ENCODE assay signal across 22 mouse cellular contexts in genomic region chr2:60601326-60601725, GRCm38 (mm10). TPM values are rescaled to one million over a fixed set of nuclear protein-coding genes. Genes with fewer than 3 reads are reported as not detected.
DNase-seq lines count a peak whose midpoint lies in the region; ATAC-seq and TF ChIP-seq lines count a peak whose summit lies in the region.
"Had no signal": no experiment of that assay in that cellular context is flagged by ENCODE, and none has a peak within 500 bp of the region (broad histone marks: within the 10 kb centered on the region; RNA-seq: fewer than 3 reads in every experiment).

No protein-coding gene starts in this region.

- no peak overlapping the region for H3K27ac ChIP-seq in intestine, embryonic 15.5 days
- H3K27ac ChIP-seq in intestine, postnatal 0 days (ENCODE audit: low read depth, low read length), result no peak overlapping the region
- H3K27ac ChIP-seq: embryonic facial prominence, embryonic 13.5 days; embryonic facial prominence, embryonic 15.5 days; forebrain, embryonic 10.5 days; forebrain, embryonic 12.5 days had no signal

- DNase-seq in heart, adult 11 months, result peak; percentile 27
- no peak for DNase-seq in heart, postnatal 4 days
- DNase-seq in kidney, adult 8-10 months, result no peak
- DNase-seq: adrenal gland, adult 2 months; adrenal gland, postnatal 25 days; B cell, adult 2 months; cerebellum, adult 11 months; cerebellum, adult 18-20 months; cerebellum, adult 8-10 months; cerebellum, adult 9-11 months; embryo, embryonic 11 days had no signal

- peak; percentile 62; the same call in 1 of the 2 replicates for ATAC-seq in intestine, embryonic 15.5 days
- ATAC-seq in intestine, postnatal 0 days, result no peak
- ATAC-seq: forebrain, embryonic 14.5 days; forebrain, embryonic 16.5 days had no signal

- no peak overlapping the region for H3K4me2 ChIP-seq in intestine, embryonic 15.5 days (replicated peaks)
- H3K4me2 ChIP-seq in intestine, postnatal 0 days (replicated peaks; ENCODE audit: low read depth), result no peak overlapping the region
- H3K4me2 ChIP-seq in myocyte (ENCODE audit: low read depth), result no peak overlapping the region
- H3K4me2 ChIP-seq: embryonic facial prominence, embryonic 13.5 days; embryonic facial prominence, embryonic 15.5 days; forebrain, embryonic 12.5 days had no signal

- no peaks in the 10 kb centered on the region for H3K27me3 ChIP-seq in intestine, embryonic 15.5 days (replicated peaks)
- no peaks in the 10 kb centered on the region for H3K27me3 ChIP-seq in intestine, postnatal 0 days (replicated peaks; ENCODE audit: control insufficient read depth, insufficient read depth, low read length)
- no peaks in the 10 kb centered on the region for H3K27me3 ChIP-seq in myocyte (ENCODE audit: control insufficient read depth, insufficient read depth, insufficient read length)
- H3K27me3 ChIP-seq: embryonic facial prominence, embryonic 13.5 days; embryonic facial prominence, embryonic 15.5 days; forebrain, embryonic 12.5 days had no signal

- WGBS in intestine, embryonic 15.5 days, result 71% methylated on average over 2 of the region's 2 CpGs
- 27% methylated on average over 2 of the region's 2 CpGs for WGBS in intestine, postnatal 0 days

- no peak overlapping the region for H3K4me3 ChIP-seq in intestine, embryonic 15.5 days (replicated peaks)
- no peak overlapping the region for H3K4me3 ChIP-seq in intestine, postnatal 0 days (ENCODE audit: low read depth, low read length)
- no peak overlapping the region for H3K4me3 ChIP-seq in myocyte
- H3K4me3 ChIP-seq: embryonic facial prominence, embryonic 13.5 days; embryonic facial prominence, embryonic 15.5 days; erythroblast, embryonic 14.5 days; forebrain, embryonic 10.5 days; forebrain, embryonic 12.5 days had no signal

- H3ac ChIP-seq in myocyte (ENCODE audit: control insufficient read depth, insufficient read length), result no peak overlapping the region

- H3K4me1 ChIP-seq in intestine, embryonic 15.5 days (replicated peaks), result no peaks in the 10 kb centered on the region
- 0 out of 2 replicates have a peak, but pooled peaks cover 4% of the 10 kb centered on the region for H3K4me1 ChIP-seq in intestine, postnatal 0 days (replicated peaks; ENCODE audit: control insufficient read depth, insufficient read depth, low read length)
- H3K4me1 ChIP-seq: embryonic facial prominence, embryonic 13.5 days; embryonic facial prominence, embryonic 15.5 days; forebrain, embryonic 10.5 days; forebrain, embryonic 12.5 days had no signal

- no peak overlapping the region for H3K9ac ChIP-seq in intestine, embryonic 15.5 days
- H3K9ac ChIP-seq in intestine, postnatal 0 days (ENCODE audit: low read depth, low read length), result no peak overlapping the region
- H3K9ac ChIP-seq: embryonic facial prominence, embryonic 13.5 days; embryonic facial prominence, embryonic 15.5 days; forebrain, embryonic 12.5 days had no signal

- no peak for TF ChIP-seq POLR2A in myocyte (IDR thresholded peaks at IDR 0.05; ENCODE audit: insufficient read length, low read depth)

- H3K36me3 ChIP-seq in intestine, embryonic 15.5 days, result no peaks in the 10 kb centered on the region
- peaks cover 6% of the 10 kb centered on the region; the same call in 1 of the 2 replicates for H3K36me3 ChIP-seq in intestine, postnatal 0 days (ENCODE audit: control insufficient read depth, insufficient read depth)
- H3K36me3 ChIP-seq in myocyte (ENCODE audit: control insufficient read depth, insufficient read depth), result no peaks in the 10 kb centered on the region
- H3K36me3 ChIP-seq: embryonic facial prominence, embryonic 13.5 days; embryonic facial prominence, embryonic 15.5 days; forebrain, embryonic 10.5 days; forebrain, embryonic 12.5 days had no signal

- no peaks in the 10 kb centered on the region for H3K9me3 ChIP-seq in intestine, embryonic 15.5 days
- no peaks in the 10 kb centered on the region for H3K9me3 ChIP-seq in intestine, postnatal 0 days (ENCODE audit: control insufficient read depth)
- H3K9me3 ChIP-seq: embryonic facial prominence, embryonic 13.5 days; embryonic facial prominence, embryonic 15.5 days; forebrain, embryonic 10.5 days; forebrain, embryonic 12.5 days had no signal

- H3K79me2 ChIP-seq in myocyte (ENCODE audit: control insufficient read depth, insufficient read depth), result no peaks in the 10 kb centered on the region

- TF ChIP-seq CTCF in intestine, postnatal 0 days (IDR thresholded peaks at IDR 0.05; ENCODE audit: low read depth), result no peak

TF ChIP-seq in myocyte, 11 proteins besides CTCF, POLR2A, EP300 and RAD21:
- TF ChIP-seq E2F4 (IDR thresholded peaks at IDR 0.05; ENCODE audit: insufficient read depth), result no peak
- peak; percentile 39 for TF ChIP-seq USF1 (IDR thresholded peaks at IDR 0.05; ENCODE audit: low read depth)

RNA-seq across cellular contexts. Expression of gene Pla2r1, which starts 48.2 kb away (rescaled TPM):
- total RNA-seq in heart, postnatal 4 days (2021), result 1 to 10 TPM; 1.9 to 2.7 TPM
- polyA plus RNA-seq in intestine, embryonic 15.5 days (2015; fragmentation: Nextera tagmentation; extraction: Ambion mirVana), result 2.0 and 2.3 TPM in 2 replicates
- 0.85 and 0.96 TPM in 2 replicates for polyA plus RNA-seq in intestine, postnatal 0 days (2015; fragmentation: Nextera tagmentation; extraction: Ambion mirVana)
- polyA plus RNA-seq in myocyte (2012; fragmentation: generic; extraction: Trizol), result 0.79 TPM
- total RNA-seq: MEL had no signal
- polyA plus RNA-seq: erythroblast, embryonic 14.5 days had no signal
